Mouse (Mus musculus): Measurements from ENCODE around the gene Ptpa. TPM values are rescaled to one million over a fixed set of nuclear protein-coding genes. Genes with fewer than 3 reads are reported as not detected.

Ptpa gene
- polyA plus RNA-seq, 1 experiment from 2014 or later: 161 TPM

- Histone ChIP-seq H3K4me3 (no peak overlapping the region), H3K36me3 (replicated peaks) (peaks cover 22% of the 10 kb centered on the region), H3K27ac (replicated peaks) (no peak overlapping the region), H3K4me1 (peaks cover 31% of the 10 kb centered on the region), H3K27me3 (replicated peaks; ENCODE audit: low read depth, poor library complexity, severe bottlenecking) (no peaks in the 10 kb centered on the region), H3K9me3 (no peaks in the 10 kb centered on the region)
- WGBS: 89% methylated on average over 2 of the region's 2 CpGs
- DNase-seq (ENCODE audit: low spot score): no peak
These were observed 26.8 kb upstream of the Ptpa start for GRCm38 (mm10) chr2:30389000-30389399.

GRCm38 (mm10) chr2:30392114-30392576 lies 23.7 kb upstream of the Ptpa start, which contains the start of gene Dolpp1:
Gene Dolpp1, plus strand, starts transcription at chr2:30392254.
- H3K36me3 ChIP-seq (replicated peaks): peaks cover 30% of the 10 kb centered on the region
- peaks cover 37% of the 10 kb centered on the region for H3K4me1 ChIP-seq
- H3K27me3 ChIP-seq (replicated peaks; ENCODE audit: low read depth, poor library complexity, severe bottlenecking): no peaks in the 10 kb centered on the region
- H3K9me3 ChIP-seq: no peaks in the 10 kb centered on the region
- DNase-seq (ENCODE audit: low spot score): peak; percentile 99
- H3K4me3 ChIP-seq: peak within 1 kb of the TSS; percentile 90
- under 1% methylated on average over 40 of the region's 40 CpGs for WGBS
- peak within 1 kb of the TSS; percentile 89 for H3K27ac ChIP-seq (replicated peaks)

- DNase-seq (ENCODE audit: low spot score): peak; percentile 92
- Histone ChIP-seq H3K9me3 (no peaks in the 10 kb centered on the region), H3K27ac (replicated peaks) (peak overlapping the region; percentile 89), H3K36me3 (replicated peaks) (peaks cover 36% of the 10 kb centered on the region), H3K4me3 (peak overlapping the region; percentile 90), H3K27me3 (replicated peaks; ENCODE audit: low read depth, poor library complexity, severe bottlenecking) (no peaks in the 10 kb centered on the region), H3K4me1 (peaks cover 37% of the 10 kb centered on the region)
- under 1% methylated on average over 54 of the region's 54 CpGs for WGBS
These were observed 23.1 kb upstream of the Ptpa start for GRCm38 (mm10) chr2:30392577-30393369.

GRCm38 (mm10) chr2:30393370-30393656 lies 22.5 kb upstream of the Ptpa start:
- Histone ChIP-seq H3K4me3 (peak overlapping the region; percentile 90), H3K36me3 (replicated peaks) (peaks cover 41% of the 10 kb centered on the region), H3K4me1 (peaks cover 42% of the 10 kb centered on the region), H3K27me3 (replicated peaks; ENCODE audit: low read depth, poor library complexity, severe bottlenecking) (no peaks in the 10 kb centered on the region), H3K9me3 (no peaks in the 10 kb centered on the region), H3K27ac (replicated peaks) (peak overlapping the region; percentile 89)
- DNase-seq (ENCODE audit: low spot score): no peak
- WGBS: 64% methylated on average over 1 of the region's 1 CpGs

GRCm38 (mm10) chr2:30395757-30396156 lies 20.1 kb upstream of the Ptpa start:
- DNase-seq (ENCODE audit: low spot score): no peak
- Histone ChIP-seq H3K4me3 (no peak overlapping the region), H3K27ac (replicated peaks) (no peak overlapping the region), H3K27me3 (replicated peaks; ENCODE audit: low read depth, poor library complexity, severe bottlenecking) (no peaks in the 10 kb centered on the region), H3K4me1 (peaks cover 56% of the 10 kb centered on the region), H3K36me3 (replicated peaks) (peaks cover 65% of the 10 kb centered on the region), H3K9me3 (no peaks in the 10 kb centered on the region)
- WGBS: 91% methylated on average over 7 of the region's 7 CpGs

GRCm38 (mm10) chr2:30396246-30396645 lies 19.6 kb upstream of the Ptpa start:
- H3K27ac ChIP-seq (replicated peaks): no peak overlapping the region
- no peak overlapping the region for H3K4me3 ChIP-seq
- H3K27me3 ChIP-seq (replicated peaks; ENCODE audit: low read depth, poor library complexity, severe bottlenecking): no peaks in the 10 kb centered on the region
- no peak for DNase-seq (ENCODE audit: low spot score)
- peaks cover 70% of the 10 kb centered on the region for H3K36me3 ChIP-seq (replicated peaks)
- WGBS: 90% methylated on average over 7 of the region's 7 CpGs
- H3K4me1 ChIP-seq: peaks cover 54% of the 10 kb centered on the region
- H3K9me3 ChIP-seq: no peaks in the 10 kb centered on the region

- Histone ChIP-seq H3K27ac (replicated peaks) (0 out of 2 replicates have a peak overlapping the region, but pooled peaks have one; percentile 85), H3K27me3 (replicated peaks; ENCODE audit: low read depth, poor library complexity, severe bottlenecking) (no peaks in the 10 kb centered on the region), H3K36me3 (replicated peaks) (peaks cover 88% of the 10 kb centered on the region), H3K4me3 (no peak overlapping the region), H3K4me1 (peaks cover 44% of the 10 kb centered on the region), H3K9me3 (no peaks in the 10 kb centered on the region)
- 72% methylated on average over 10 of the region's 10 CpGs for WGBS
- no peak for DNase-seq (ENCODE audit: low spot score)
These were observed 17.8 kb upstream of the Ptpa start for GRCm38 (mm10) chr2:30397986-30398512.

GRCm38 (mm10) chr2:30399191-30400171 lies 16.4 kb upstream of the Ptpa start:
- DNase-seq (ENCODE audit: low spot score): peak; percentile 32
- H3K9me3 ChIP-seq: no peaks in the 10 kb centered on the region
- 45% methylated on average over 20 of the region's 20 CpGs for WGBS
- H3K27ac ChIP-seq (replicated peaks): peak overlapping the region; percentile 85
- H3K4me1 ChIP-seq: peaks cover 30% of the 10 kb centered on the region
- peak overlapping the region; percentile 11; the same call in 1 of the 2 replicates for H3K4me3 ChIP-seq
- H3K27me3 ChIP-seq (replicated peaks; ENCODE audit: low read depth, poor library complexity, severe bottlenecking): no peaks in the 10 kb centered on the region
- peaks cover 95% of the 10 kb centered on the region for H3K36me3 ChIP-seq (replicated peaks)

GRCm38 (mm10) chr2:30401581-30401980 lies 14.3 kb upstream of the Ptpa start:
- no peak for DNase-seq (ENCODE audit: low spot score)
- peaks cover 97% of the 10 kb centered on the region for H3K36me3 ChIP-seq (replicated peaks)
- H3K9me3 ChIP-seq: no peaks in the 10 kb centered on the region
- no peaks in the 10 kb centered on the region for H3K27me3 ChIP-seq (replicated peaks; ENCODE audit: low read depth, poor library complexity, severe bottlenecking)
- peaks cover 28% of the 10 kb centered on the region for H3K4me1 ChIP-seq
- WGBS: 87% methylated on average over 1 of the region's 1 CpGs
- H3K27ac ChIP-seq (replicated peaks): no peak overlapping the region
- no peak overlapping the region for H3K4me3 ChIP-seq

- 92% methylated on average over 9 of the region's 9 CpGs for WGBS
- Histone ChIP-seq H3K27me3 (replicated peaks; ENCODE audit: low read depth, poor library complexity, severe bottlenecking) (no peaks in the 10 kb centered on the region), H3K4me1 (peaks cover 28% of the 10 kb centered on the region), H3K36me3 (replicated peaks) (peaks cover 97% of the 10 kb centered on the region), H3K4me3 (no peak overlapping the region), H3K27ac (replicated peaks) (no peak overlapping the region), H3K9me3 (no peaks in the 10 kb centered on the region)
- no peak for DNase-seq (ENCODE audit: low spot score)
These were observed 13.4 kb upstream of the Ptpa start for GRCm38 (mm10) chr2:30402351-30402826.

GRCm38 (mm10) chr2:30402843-30403242 lies 13.0 kb upstream of the Ptpa start:
- Histone ChIP-seq H3K4me1 (peaks cover 28% of the 10 kb centered on the region), H3K36me3 (replicated peaks) (peaks cover 97% of the 10 kb centered on the region), H3K27me3 (replicated peaks; ENCODE audit: low read depth, poor library complexity, severe bottlenecking) (no peaks in the 10 kb centered on the region), H3K27ac (replicated peaks) (no peak overlapping the region), H3K4me3 (no peak overlapping the region), H3K9me3 (no peaks in the 10 kb centered on the region)
- 67% methylated on average over 2 of the region's 2 CpGs for WGBS
- DNase-seq (ENCODE audit: low spot score): no peak

- no peak overlapping the region for H3K27ac ChIP-seq (replicated peaks)
- no peaks in the 10 kb centered on the region for H3K9me3 ChIP-seq
- peaks cover 97% of the 10 kb centered on the region for H3K36me3 ChIP-seq (replicated peaks)
- DNase-seq (ENCODE audit: low spot score): no peak
- H3K4me3 ChIP-seq: no peak overlapping the region
- H3K4me1 ChIP-seq: peaks cover 18% of the 10 kb centered on the region
- no peaks in the 10 kb centered on the region for H3K27me3 ChIP-seq (replicated peaks; ENCODE audit: low read depth, poor library complexity, severe bottlenecking)
- WGBS: 90% methylated on average over 1 of the region's 1 CpGs
These were observed 12.0 kb upstream of the Ptpa start for GRCm38 (mm10) chr2:30403870-30404269.
